15 mouse cellular contexts compared by ENCODE assay signal in genomic region chr3:148136791-148137251, GRCm38 (mm10).
DNase-seq lines count a peak whose midpoint lies in the region; ATAC-seq lines count a peak whose summit lies in the region.
"Had no signal": no experiment of that assay in that cellular context is flagged by ENCODE, and none has a peak within 500 bp of the region (broad histone marks: within the 10 kb centered on the region; RNA-seq: fewer than 3 reads in every experiment).

No protein-coding gene starts in this region.

- H3K4me1 ChIP-seq in forebrain, embryonic 11.5 days (replicated peaks; ENCODE audit: control insufficient read depth, insufficient read depth, low read length) = no peaks in the 10 kb centered on the region
- H3K4me1 ChIP-seq: liver, embryonic 13.5 days; midbrain, embryonic 12.5 days; neural tube, embryonic 13.5 days had no signal

- no peaks in the 10 kb centered on the region for H3K9me3 ChIP-seq in forebrain, embryonic 11.5 days (ENCODE audit: control insufficient read depth, low read length)
- H3K9me3 ChIP-seq: liver, embryonic 13.5 days; midbrain, embryonic 12.5 days; neural tube, embryonic 13.5 days had no signal

- 89% methylated on average over 3 of the region's 3 CpGs for WGBS in forebrain, embryonic 11.5 days

- DNase-seq in adrenal gland, adult 2 months = peak; percentile 30
- DNase-seq in adrenal gland, postnatal 4 days (ENCODE audit: low spot score in 2 of 2) = no peak
- peak; percentile 63 for DNase-seq in left cerebral cortex, postnatal 4 days
- no peak for DNase-seq in left cerebral cortex, postnatal 14 days (ENCODE audit: low spot score in 2 of 2)
- peak; percentile 87 to 93 for DNase-seq in cerebellum, postnatal 14 days
- DNase-seq in lung, postnatal 36 days = peak; percentile 70
- no peak for DNase-seq in ovary, postnatal 14 days (ENCODE audit: low spot score)
- no peak for DNase-seq in forebrain, embryonic 11.5 days (ENCODE audit: low spot score)
- DNase-seq: liver, embryonic 13.5 days; right cerebral cortex, adult 18-20 months; thymus, adult 18-20 months had no signal

- H3K27ac ChIP-seq in forebrain, embryonic 11.5 days (ENCODE audit: low read depth, low read length) = no peak overlapping the region
- H3K27ac ChIP-seq: kidney, postnatal 0 days; liver, embryonic 13.5 days; midbrain, embryonic 12.5 days; neural tube, embryonic 13.5 days had no signal

- no peak for ATAC-seq in forebrain, embryonic 11.5 days (replicated peaks; ENCODE audit: low FRiP score)
- ATAC-seq: activated CD4-positive, CD25-positive, alpha-beta regulatory T cell, adult 4 months had no signal

- H3K4me3 ChIP-seq in forebrain, embryonic 11.5 days (ENCODE audit: low read depth, low read length) = no peak overlapping the region
- H3K4me3 ChIP-seq: liver, embryonic 13.5 days; midbrain, embryonic 12.5 days; neural tube, embryonic 13.5 days had no signal

- H3K27me3 ChIP-seq in forebrain, embryonic 11.5 days (ENCODE audit: control insufficient read depth, insufficient read depth, low read length) = no peaks in the 10 kb centered on the region
- H3K27me3 ChIP-seq: liver, embryonic 13.5 days; midbrain, embryonic 12.5 days; neural tube, embryonic 13.5 days had no signal

- H3K9ac ChIP-seq in forebrain, embryonic 11.5 days (ENCODE audit: low read length) = no peak overlapping the region
- H3K9ac ChIP-seq: liver, embryonic 13.5 days; midbrain, embryonic 12.5 days; neural tube, embryonic 13.5 days had no signal

- no peak overlapping the region for H3K4me2 ChIP-seq in forebrain, embryonic 11.5 days (ENCODE audit: low read depth, low read length, severe bottlenecking)
- H3K4me2 ChIP-seq: liver, embryonic 13.5 days; midbrain, embryonic 12.5 days; neural tube, embryonic 13.5 days had no signal

- intact Hi-C loops in left cerebral cortex, postnatal 4 days (cut with DNase I) = no loop called here
- intact Hi-C loops in left cerebral cortex, postnatal 14 days (cut with DNase I) = no loop called here

- no peaks in the 10 kb centered on the region for H3K36me3 ChIP-seq in forebrain, embryonic 11.5 days (ENCODE audit: control insufficient read depth, insufficient read depth, low read length)
- H3K36me3 ChIP-seq: liver, embryonic 13.5 days; midbrain, embryonic 12.5 days; neural tube, embryonic 13.5 days had no signal

Comparison
In these comparisons a context has a peak if more than half of its experiments do, and no peak if none do; other contexts are left out.
1. DNase-seq: peak in adrenal gland, adult 2 months (single experiment), left cerebral cortex, postnatal 4 days (single experiment), cerebellum, postnatal 14 days (2 of 2) and lung, postnatal 36 days (single experiment); none in adrenal gland, postnatal 4 days (0 of 2), left cerebral cortex, postnatal 14 days (0 of 2), ovary, postnatal 14 days (single experiment) and forebrain, embryonic 11.5 days (single experiment).